Mouse (Mus musculus) adrenal gland, postnatal 10 days (tissue): Measurements from ENCODE around the gene Sncg. TPM values are rescaled to one million over a fixed set of nuclear protein-coding genes. Genes with fewer than 3 reads are reported as not detected.
"Not testable (repeated sequence)": the region's sequence is repeated elsewhere in the genome, so short reads cannot be mapped to it uniquely, and the experiment has no call there.

ENCODE experiments used
- DNase-seq: peaks from one replicate; pipeline ENCODE4 v3.0.0; 2021; ENCODE audit warnings: mixed read lengths
- total RNA-seq, 2 experiments: library from RNA; stranded (reverse); gene quantifications; 2 replicates each; pipeline ENCODE4 v1.2.3; 2021

Sncg gene
- total RNA-seq, 2 experiments from 2014 or later = 44.7 to 50.3 TPM

GRCm38 (mm10) chr14:34370921-34371320, 3.7 kb downstream of the Sncg start:
- DNase-seq = no peak

- peak; percentile 35 for DNase-seq
Observed at GRCm38 (mm10) chr14:34370203-34370602, 4.4 kb downstream of the Sncg start.

- no peak for DNase-seq
Observed at GRCm38 (mm10) chr14:34365147-34365507, 9.5 kb downstream of the Sncg start.

- DNase-seq = not testable (repeated sequence)
Observed at GRCm38 (mm10) chr14:34364254-34365146, 10.1 kb downstream of the Sncg start.

- DNase-seq = peak; percentile 80
Observed at GRCm38 (mm10) chr14:34363490-34364253, 10.9 kb downstream of the Sncg start.

GRCm38 (mm10) chr14:34362726-34363445, 11.7 kb downstream of the Sncg start:
- DNase-seq = peak; percentile 81

- DNase-seq = no peak
Observed at GRCm38 (mm10) chr14:34362135-34362534, 12.5 kb downstream of the Sncg start.

- no peak for DNase-seq
Observed at GRCm38 (mm10) chr14:34360251-34360650, 14.3 kb downstream of the Sncg start.

GRCm38 (mm10) chr14:34359676-34360244, 14.8 kb downstream of the Sncg start:
- DNase-seq = no peak

- no peak for DNase-seq
Observed at GRCm38 (mm10) chr14:34357671-34358455, 16.7 kb downstream of the Sncg start.

- DNase-seq = no peak
Observed at GRCm38 (mm10) chr14:34355301-34355700, 19.3 kb downstream of the Sncg start, which contains the start of gene Fam25c. Gene Fam25c (minus strand): TSS chr14:34355433.

GRCm38 (mm10) chr14:34354456-34354855, 20.1 kb downstream of the Sncg start:
- no peak for DNase-seq

- DNase-seq = no peak
Observed at GRCm38 (mm10) chr14:34353326-34353725, 21.3 kb downstream of the Sncg start.

- DNase-seq = no peak
Observed at GRCm38 (mm10) chr14:34352523-34352922, 22.1 kb downstream of the Sncg start.

GRCm38 (mm10) chr14:34351660-34352059, 22.9 kb downstream of the Sncg start:
- no peak for DNase-seq

- DNase-seq = no peak
Observed at GRCm38 (mm10) chr14:34349007-34349406, 25.6 kb downstream of the Sncg start.

- no peak for DNase-seq
Observed at GRCm38 (mm10) chr14:34348301-34348700, 26.3 kb downstream of the Sncg start.

GRCm38 (mm10) chr14:34347084-34347483, 27.5 kb downstream of the Sncg start:
- DNase-seq = no peak

- DNase-seq = no peak
Observed at GRCm38 (mm10) chr14:34345771-34346566, 28.6 kb downstream of the Sncg start.

- no peak for DNase-seq
Observed at GRCm38 (mm10) chr14:34344361-34344760, 30.2 kb downstream of the Sncg start.
